Mouse (Mus musculus) heart, embryonic 13.5 days (tissue): ENCODE data around the gene Fsd1l. TPM values are rescaled to one million over a fixed set of nuclear protein-coding genes. Genes with fewer than 3 reads are reported as not detected.

Experiments
- ATAC-seq: fragments of 200-750 bp; cut with Nextera tagmentation; 2 replicates; pipeline ENCODE4 v1.8.0; 2017; ENCODE audit warnings: moderate TSS enrichment; ENCODE audit not compliant: insufficient number of reproducible peaks, low FRiP score, low TSS enrichment; ENCODE audit errors: extremely low read depth
- H3K27ac ChIP-seq: fragments of 300-500 bp; sonication (generic); replicated peaks from 2 replicates; pipeline ENCODE4 v1.5.1; 2015; ENCODE audit warnings: moderate library complexity, mild to moderate bottlenecking, inconsistent platforms
- H3K27me3 ChIP-seq: fragments of 300-500 bp; sonication (generic); replicated peaks from 2 replicates; pipeline ENCODE4 v1.6.1; 2015; ENCODE audit warnings: mild to moderate bottlenecking, inconsistent platforms
- H3K36me3 ChIP-seq: fragments of 300-500 bp; sonication (generic); 2 replicates; pipeline ENCODE4 v1.6.1; 2015; ENCODE audit warnings: mild to moderate bottlenecking, inconsistent platforms
- H3K4me1 ChIP-seq: fragments of 300-500 bp; sonication (generic); 2 replicates; pipeline ENCODE4 v1.6.1; 2015; ENCODE audit warnings: inconsistent platforms
- H3K4me2 ChIP-seq: fragments of 300-500 bp; sonication (generic); 2 replicates; pipeline ENCODE4 v1.6.1; 2015; ENCODE audit warnings: inconsistent platforms, mild to moderate bottlenecking, moderate library complexity
- H3K4me3 ChIP-seq: fragments of 300-500 bp; sonication (generic); 2 replicates; pipeline ENCODE4 v1.5.1; 2015; ENCODE audit warnings: moderate library complexity, mild to moderate bottlenecking, inconsistent platforms
- H3K9ac ChIP-seq: fragments of 300-500 bp; sonication (generic); 2 replicates; pipeline ENCODE4 v1.6.1; 2015; ENCODE audit warnings: inconsistent platforms, mild to moderate bottlenecking, moderate library complexity
- H3K9me3 ChIP-seq: fragments of 300-500 bp; sonication (generic); 2 replicates; pipeline ENCODE4 v1.6.1; 2016; ENCODE audit warnings: inconsistent platforms
- WGBS: fragments of 180-500 bp; shearing (Covaris S2); methylation state at CpG from one replicate; pipeline ENCODE4 v1.1.7; 2015; ENCODE audit warnings: mixed read lengths; 5-methylcytosine and 5-hydroxymethylcytosine counted together
- polyA plus RNA-seq: library from polyadenylated mRNA; unstranded; fragments of >200 nt; fragmentation: Nextera tagmentation; extraction: Ambion mirVana; gene quantifications from 2 replicates; pipeline ENCODE4 v1.2.1, GENCODE M21; 2015

The Fsd1l gene
- polyA plus RNA-seq, 1 experiment from 2014 or later, result 9.8 TPM

DNA sequence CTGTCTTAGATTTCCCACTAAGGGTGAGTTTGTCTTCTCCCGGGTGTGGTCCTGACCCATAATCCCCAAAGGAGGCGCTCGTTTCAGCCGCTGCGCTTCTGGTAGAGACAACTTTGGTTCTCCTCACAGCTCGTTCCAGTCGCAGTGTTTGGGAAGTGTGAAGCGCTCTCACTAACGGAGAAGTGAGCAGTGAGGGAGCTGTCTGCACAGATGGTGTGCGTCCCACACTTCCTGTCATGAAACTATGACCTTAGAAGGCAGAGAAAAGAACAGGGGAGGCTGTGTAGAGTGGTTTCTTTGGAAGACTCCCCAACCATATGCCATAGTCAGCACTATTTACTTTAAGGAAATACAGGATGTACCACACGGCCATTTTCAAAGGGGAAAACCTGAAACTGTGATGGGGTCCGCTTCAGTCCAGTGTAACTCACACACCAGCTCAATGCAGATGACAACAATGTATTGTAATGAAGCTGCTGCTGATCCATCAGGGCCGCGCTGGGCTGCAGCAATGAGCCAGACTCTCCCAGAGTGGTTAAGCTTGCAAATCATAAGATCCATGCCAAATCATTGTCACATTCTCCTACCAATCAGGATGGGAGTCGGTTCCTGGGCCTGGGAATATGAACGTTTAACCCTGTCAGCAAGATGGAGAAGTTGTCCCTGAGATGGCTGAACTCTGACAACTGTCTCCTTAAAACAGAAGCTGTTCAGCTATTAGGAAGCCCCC lies 119.3 kb downstream of the Fsd1l start:
- no peak for ATAC-seq
- no peak overlapping the region for H3K9ac ChIP-seq
- H3K4me3 ChIP-seq, result no peak overlapping the region
- H3K4me1 ChIP-seq, result no peaks in the 10 kb centered on the region
- no peaks in the 10 kb centered on the region for H3K27me3 ChIP-seq
- WGBS, result 64% methylated on average over 16 of the region's 16 CpGs
- H3K36me3 ChIP-seq, result peaks cover 48% of the 10 kb centered on the region
- no peaks in the 10 kb centered on the region for H3K9me3 ChIP-seq
- H3K4me2 ChIP-seq, result no peak overlapping the region
- H3K27ac ChIP-seq, result no peak overlapping the region

Other genes with a start within 250 kb of the Fsd1l start
- 17.0 and 17.1 TPM in 2 replicates for gene Slc44a1, start 191.1 kb upstream of the Fsd1l start, polyA plus RNA-seq
- 16.9 and 18.6 TPM in 2 replicates for gene Fktn, start 82.5 kb downstream of the Fsd1l start, polyA plus RNA-seq
- gene Tal2, start 148.2 kb downstream of the Fsd1l start, polyA plus RNA-seq, result 0.08 TPM in 1 of 2 replicates, not detected in the other
- 8.1 and 9.7 TPM in 2 replicates for gene Tmem38b, start 194.6 kb downstream of the Fsd1l start, polyA plus RNA-seq